8 mouse cellular contexts compared by ENCODE assay signal in the genomic region with DNA sequence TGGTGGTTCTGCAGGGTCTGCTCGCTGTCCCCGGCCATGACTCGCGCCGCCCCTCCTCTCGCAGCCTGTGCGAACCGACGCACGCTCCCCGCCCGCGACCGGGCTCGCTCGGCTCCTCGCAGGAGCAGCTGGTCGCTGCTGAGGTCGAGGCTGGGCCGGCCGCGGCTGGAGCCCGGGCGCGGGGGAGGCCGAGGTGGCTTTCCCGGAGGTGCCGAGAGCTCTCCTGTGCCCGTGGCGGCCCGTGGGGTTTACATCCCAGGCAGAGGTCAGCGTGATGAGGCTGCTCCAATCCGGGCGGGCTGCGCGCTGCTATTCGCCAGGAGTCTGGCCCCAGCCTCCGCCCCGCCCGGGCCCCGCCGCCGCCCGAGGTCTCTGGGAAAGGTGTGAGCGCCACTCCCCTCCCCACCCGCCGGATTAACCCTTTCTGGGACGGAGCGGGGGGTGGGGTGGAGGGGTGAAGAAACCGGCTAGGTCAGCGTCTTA. TPM values are rescaled to one million over a fixed set of nuclear protein-coding genes. Genes with fewer than 3 reads are reported as not detected.
DNase-seq lines count a peak whose midpoint lies in the region; ATAC-seq and TF ChIP-seq lines count a peak whose summit lies in the region.

No protein-coding gene starts in this region.

- H3K4me3 ChIP-seq in embryonic facial prominence, embryonic 13.5 days, result peak overlapping the region; percentile 86
- peak overlapping the region; percentile 77 for H3K4me3 ChIP-seq in liver, adult 2 months (ENCODE audit: insufficient read depth, low read depth, low read length)

- no peaks in the 10 kb centered on the region for H3K9me3 ChIP-seq in embryonic facial prominence, embryonic 13.5 days

- TF ChIP-seq CTCF in liver, adult 2 months (IDR thresholded peaks at IDR 0.05; ENCODE audit: low read depth, low read length), result no peak

- H3K36me3 ChIP-seq in embryonic facial prominence, embryonic 13.5 days, result no peaks in the 10 kb centered on the region; the same call in 1 of the 2 replicates
- H3K36me3 ChIP-seq in liver, adult 2 months (ENCODE audit: control insufficient read depth, insufficient read depth, low read length), result no peaks in the 10 kb centered on the region

- 1% methylated on average over 45 of the region's 51 CpGs for WGBS in embryonic facial prominence, embryonic 13.5 days
- WGBS in liver, adult 2 months, result under 1% methylated on average over 51 of the region's 51 CpGs

- peak; percentile 86 for ATAC-seq in embryonic facial prominence, embryonic 13.5 days (ENCODE audit: insufficient number of reproducible peaks, insufficient read depth, low FRiP score, low TSS enrichment, low read depth)
- peak; percentile 44; the same call in 1 of the 2 replicates for ATAC-seq in monocyte, adult 5-6 weeks (replicated peaks; ENCODE audit: insufficient number of reproducible peaks, low FRiP score, low TSS enrichment, poor library complexity, severe bottlenecking)

- peak overlapping the region; percentile 73 for H3K4me2 ChIP-seq in embryonic facial prominence, embryonic 13.5 days

- H3K27me3 ChIP-seq in embryonic facial prominence, embryonic 13.5 days, result peaks cover 14% of the 10 kb centered on the region
- no peaks in the 10 kb centered on the region for H3K27me3 ChIP-seq in liver, adult 2 months (ENCODE audit: control insufficient read depth, insufficient read depth, low read length)

- peak; percentile 78 for DNase-seq in layer of hippocampus, adult 11-12 months (ENCODE audit: low spot score)
- DNase-seq in layer of hippocampus, adult 9-10 months (ENCODE audit: low spot score), result no peak
- DNase-seq in heart, adult 8-10 months (ENCODE audit: low spot score), result peak; percentile 78
- peak; percentile 83 for DNase-seq in kidney, adult 9 months
- DNase-seq in liver, adult 2 months (ENCODE audit: extremely low read depth, low read depth, low spot score), result peak; percentile 70
- DNase-seq in spleen, postnatal 36 days (ENCODE audit: low spot score in 2 of 2), result peak; percentile 74 to 78

- peak; percentile 80 for TF ChIP-seq POLR2A in liver, adult 2 months (IDR thresholded peaks at IDR 0.05; ENCODE audit: extremely low read depth, insufficient read depth, low read length)

- H3K9ac ChIP-seq in embryonic facial prominence, embryonic 13.5 days, result peak overlapping the region; percentile 87
- H3K9ac ChIP-seq in liver, adult 2 months (ENCODE audit: low read depth, low read length), result peak overlapping the region; percentile 87

- H3K27ac ChIP-seq in embryonic facial prominence, embryonic 13.5 days, result peak overlapping the region; percentile 93
- H3K27ac ChIP-seq in liver, adult 2 months (replicated peaks; ENCODE audit: insufficient read depth, low read depth, low read length), result peak overlapping the region; percentile 63

- peaks cover 32% of the 10 kb centered on the region for H3K4me1 ChIP-seq in embryonic facial prominence, embryonic 13.5 days
- peaks cover 8% of the 10 kb centered on the region; the same call in 1 of the 2 replicates for H3K4me1 ChIP-seq in liver, adult 2 months (ENCODE audit: control insufficient read depth, insufficient read depth, low read length)

- H3K79me2 ChIP-seq in liver, adult 2 months (ENCODE audit: control insufficient read depth, insufficient read depth, low read length), result peaks cover 19% of the 10 kb centered on the region; the same call in 1 of the 2 replicates

RNA-seq across cellular contexts. Expression of gene Uck2, which starts 0.2 kb away (rescaled TPM):
- 80.7 and 87.8 TPM in 2 replicates for polyA plus RNA-seq in embryonic facial prominence, embryonic 13.5 days (2015; fragmentation: Nextera tagmentation; extraction: Ambion mirVana)
- total RNA-seq in heart, adult 8-10 months (2022), result 10 to 100 TPM; 38.7 to 50.3 (median 43.4) TPM
- total RNA-seq in liver, adult 2 months (2014; rRNA removed), result 7.0 and 7.2 TPM in 2 replicates
- 7.3 and 9.7 TPM in 2 replicates for polyA plus RNA-seq in liver, adult 2 months (2012; rRNA removed)
- total RNA-seq in monocyte, adult 5-6 weeks (2017), result 12.9 to 32.1 TPM (median 23.7 TPM) in 3 replicates

RNA-seq across cellular contexts. Expression of gene Tmco1, which starts 23.3 kb away (rescaled TPM):
- polyA plus RNA-seq in embryonic facial prominence, embryonic 13.5 days (2015; fragmentation: Nextera tagmentation; extraction: Ambion mirVana), result 81.2 and 82.1 TPM in 2 replicates
- 10 to 100 TPM; 92.5 to 99.4 (median 98.8) TPM for total RNA-seq in heart, adult 8-10 months (2022)
- 142 and 162 TPM in 2 replicates for total RNA-seq in liver, adult 2 months (2014; rRNA removed)
- polyA plus RNA-seq in liver, adult 2 months (2012; rRNA removed), result 70.2 and 71.5 TPM in 2 replicates
- total RNA-seq in monocyte, adult 5-6 weeks (2017), result 134 to 200 TPM (median 168 TPM) in 3 replicates
